Comparison of ENCODE assay signal across 8 mouse cellular contexts in the genomic region with DNA sequence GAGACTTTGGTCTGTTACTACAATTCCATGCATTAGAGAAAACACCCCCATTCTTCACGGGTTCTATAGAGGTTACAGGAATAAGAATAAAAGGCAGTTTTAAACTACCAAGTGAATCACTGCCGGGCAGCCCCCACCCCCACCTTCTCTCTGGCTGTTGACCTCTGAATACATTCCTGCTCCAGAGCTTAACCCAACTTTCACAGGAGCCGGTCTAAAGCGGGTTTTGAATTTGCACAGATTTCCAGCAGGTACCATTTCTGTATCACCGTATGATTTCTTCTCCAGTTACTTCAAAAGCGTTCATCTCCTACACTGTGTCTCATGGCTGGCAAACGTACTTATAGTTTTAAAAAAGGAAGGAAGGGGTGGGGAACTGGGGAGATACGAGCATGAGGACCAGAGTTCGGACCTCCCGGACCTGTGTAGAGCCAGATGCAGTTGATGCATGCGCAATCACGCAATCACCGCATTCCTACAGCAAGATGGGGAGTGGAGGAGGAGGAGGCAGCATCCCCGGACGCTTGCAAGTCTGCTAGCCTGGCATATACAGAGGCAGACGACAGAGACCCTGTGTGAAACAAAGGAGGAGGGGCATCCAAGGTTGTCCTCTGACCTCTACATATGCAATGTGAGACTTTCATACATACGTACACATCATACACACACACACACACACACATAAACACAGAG. TPM values are rescaled to one million over a fixed set of nuclear protein-coding genes. Genes with fewer than 3 reads are reported as not detected.
A peak's percentile ranks its signal among the peaks of the same experiment; 100 is the strongest.
DNase-seq lines count a peak whose midpoint lies in the region; ATAC-seq lines count a peak whose summit lies in the region.

No protein-coding gene starts in this region.

- ATAC-seq in forebrain, embryonic 13.5 days: peak; percentile 67
- no peak for ATAC-seq in liver, embryonic 12.5 days

- H3K4me1 ChIP-seq in forebrain, embryonic 13.5 days: peaks cover 51% of the 10 kb centered on the region
- H3K4me1 ChIP-seq in liver, embryonic 12.5 days: no peaks in the 10 kb centered on the region

- DNase-seq in right cerebral cortex, postnatal 4 days: peak; percentile 16
- DNase-seq in right cerebral cortex, postnatal 14 days: no peak
- DNase-seq in yolk sac, embryonic 10.5 days (ENCODE audit: low spot score): peak; percentile 31
- DNase-seq in urinary bladder, postnatal 25 days (ENCODE audit: low spot score): no peak
- DNase-seq in thymus, postnatal 36 days: no peak
- no peak for DNase-seq in cerebellum, adult 11-12 months

- no peaks in the 10 kb centered on the region for H3K36me3 ChIP-seq in forebrain, embryonic 13.5 days (ENCODE audit: poor library complexity, severe bottlenecking)
- H3K36me3 ChIP-seq in liver, embryonic 12.5 days: no peaks in the 10 kb centered on the region

- H3K27ac ChIP-seq in forebrain, embryonic 13.5 days: peak overlapping the region; percentile 90
- H3K27ac ChIP-seq in liver, embryonic 12.5 days: no peak overlapping the region

- H3K9ac ChIP-seq in forebrain, embryonic 13.5 days: peak overlapping the region; percentile 57
- no peak overlapping the region for H3K9ac ChIP-seq in liver, embryonic 12.5 days

- H3K4me3 ChIP-seq in forebrain, embryonic 13.5 days: peak overlapping the region; percentile 39
- H3K4me3 ChIP-seq in liver, embryonic 12.5 days: no peak overlapping the region

- H3K27me3 ChIP-seq in forebrain, embryonic 13.5 days: no peaks in the 10 kb centered on the region
- peaks cover 11% of the 10 kb centered on the region for H3K27me3 ChIP-seq in liver, embryonic 12.5 days (replicated peaks)

- H3K9me3 ChIP-seq in forebrain, embryonic 13.5 days (replicated peaks): no peaks in the 10 kb centered on the region
- no peaks in the 10 kb centered on the region for H3K9me3 ChIP-seq in liver, embryonic 12.5 days (replicated peaks)

- 3% methylated on average over 17 of the region's 17 CpGs for whole genome bisulfite sequencing in forebrain, embryonic 13.5 days
- 33% methylated on average over 17 of the region's 17 CpGs for WGBS in liver, embryonic 12.5 days (ENCODE audit: insufficient replicate concordance)

- peak overlapping the region; percentile 65 for H3K4me2 ChIP-seq in forebrain, embryonic 13.5 days
- H3K4me2 ChIP-seq in liver, embryonic 12.5 days: peak overlapping the region; percentile 24; the same call in 1 of the 2 replicates

RNA-seq across cellular contexts. Expression of gene Shroom3, which starts 15.7 kb away (rescaled TPM):
- 3.6 and 3.7 TPM in 2 replicates for polyA plus RNA-seq in forebrain, embryonic 13.5 days (2015; fragmentation: Nextera tagmentation; extraction: Ambion mirVana)
- polyA plus RNA-seq in liver, embryonic 12.5 days (2016; fragmentation: Nextera tagmentation; extraction: Ambion mirVana): 0.92 and 1.2 TPM in 2 replicates

RNA-seq across cellular contexts. Expression of gene Ccdc158, which starts 23.9 kb away (rescaled TPM):
- 0.47 and 0.99 TPM in 2 replicates for polyA plus RNA-seq in forebrain, embryonic 13.5 days (2015; fragmentation: Nextera tagmentation; extraction: Ambion mirVana)
- polyA plus RNA-seq in liver, embryonic 12.5 days (2016; fragmentation: Nextera tagmentation; extraction: Ambion mirVana): 0.17 and 0.23 TPM in 2 replicates

Comparison
In these comparisons a context has a peak if more than half of its experiments do, and no peak if none do; other contexts are left out.
1. DNase-seq: peak in right cerebral cortex, postnatal 4 days (single experiment) and yolk sac, embryonic 10.5 days (single experiment); none in right cerebral cortex, postnatal 14 days (single experiment), urinary bladder, postnatal 25 days (single experiment), thymus, postnatal 36 days (0 of 2) and cerebellum, adult 11-12 months (single experiment).